Mouse (Mus musculus) limb, embryonic 11.5 days (tissue): Measurements from ENCODE around the gene St6galnac3. TPM values are rescaled to one million over a fixed set of nuclear protein-coding genes. Genes with fewer than 3 reads are reported as not detected.

Experiments
- ATAC-seq: fragments of 200-750 bp; cut with Nextera tagmentation; 2 replicates; pipeline ENCODE4 v1.8.0; 2017; ENCODE audit warnings: low read depth; ENCODE audit not compliant: insufficient number of reproducible peaks, low FRiP score, low TSS enrichment
- DNase-seq: peaks from one replicate; pipeline ENCODE4 v3.0.0-alpha.2; 2015; ENCODE audit warnings: low spot score
- H3K27ac ChIP-seq: fragments of 300-500 bp; sonication (generic); replicated peaks from 2 replicates; pipeline ENCODE4 v1.5.1; 2014; ENCODE audit warnings: low read depth, mild to moderate bottlenecking, low read length
- H3K27me3 ChIP-seq: fragments of 300-500 bp; sonication (generic); 2 replicates; pipeline ENCODE4 v1.6.1; 2014; ENCODE audit warnings: mild to moderate bottlenecking, low read length, mixed read lengths; ENCODE audit not compliant: control insufficient read depth, insufficient read depth
- H3K36me3 ChIP-seq: fragments of 300-500 bp; sonication (generic); 2 replicates; pipeline ENCODE4 v1.6.1; 2014; ENCODE audit warnings: mild to moderate bottlenecking, low read length, moderate library complexity, mixed read lengths; ENCODE audit not compliant: control insufficient read depth, insufficient read depth
- H3K4me1 ChIP-seq: fragments of 300-500 bp; sonication (generic); 2 replicates; pipeline ENCODE4 v1.6.1; 2014; ENCODE audit warnings: low read length, mixed read lengths; ENCODE audit not compliant: control insufficient read depth, insufficient read depth
- H3K4me2 ChIP-seq: fragments of 300-500 bp; sonication (generic); 2 replicates; pipeline ENCODE4 v1.6.1; 2014; ENCODE audit warnings: low read depth, mild to moderate bottlenecking, moderate library complexity; ENCODE audit not compliant: severe bottlenecking
- H3K4me3 ChIP-seq: fragments of 300-500 bp; sonication (generic); 2 replicates; pipeline ENCODE4 v1.5.1; 2014; ENCODE audit warnings: low read depth, low read length
- H3K9ac ChIP-seq: fragments of 300-500 bp; sonication (generic); 2 replicates; pipeline ENCODE4 v1.6.1; 2014; ENCODE audit warnings: mild to moderate bottlenecking, low read length
- H3K9me3 ChIP-seq: fragments of 300-500 bp; sonication (generic); 2 replicates; pipeline ENCODE4 v1.6.1; 2016; ENCODE audit warnings: low read length; ENCODE audit not compliant: control insufficient read depth
- WGBS: fragments of 180-500 bp; shearing (Covaris S2); extraction: QIAGEN DNeasy Blood & Tissue Kit; methylation state at CpG from one replicate; pipeline ENCODE4 v1.1.7; 2014; 5-methylcytosine and 5-hydroxymethylcytosine counted together
- polyA plus RNA-seq: library from polyadenylated mRNA; unstranded; fragments of >200 nt; fragmentation: Nextera tagmentation; extraction: Ambion mirVana; gene quantifications from 2 replicates; pipeline ENCODE4 v1.2.1, GENCODE M21; 2014

The St6galnac3 gene
- polyA plus RNA-seq, 1 experiment from 2014 or later = 51.2 TPM

DNA sequence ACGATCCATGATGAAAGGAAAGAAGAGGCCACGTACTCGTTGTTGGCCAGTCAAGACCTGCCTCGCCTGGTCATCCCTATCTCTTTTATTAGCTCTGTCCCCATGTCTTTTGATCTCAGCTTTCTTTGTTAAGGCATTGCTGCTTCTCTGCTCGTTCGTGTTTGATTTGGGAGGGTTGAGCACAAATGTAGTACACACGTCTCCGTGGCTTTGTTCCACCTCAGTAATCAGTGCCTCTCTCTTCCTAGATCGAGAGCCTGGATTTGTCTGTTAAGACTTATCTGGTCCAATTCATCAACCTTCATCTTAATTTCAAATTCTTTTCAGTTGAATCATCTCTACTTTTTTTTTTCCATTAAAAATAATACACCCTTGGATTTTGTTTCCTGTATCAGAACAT is 308.0 kb downstream of the St6galnac3 start:
- H3K4me3 ChIP-seq = no peak overlapping the region
- no peak overlapping the region for H3K9ac ChIP-seq
- 84% methylated on average over 9 of the region's 9 CpGs for WGBS
- DNase-seq (no peak), ATAC-seq (no peak)
- no peaks in the 10 kb centered on the region for H3K4me1 ChIP-seq
- H3K4me2 ChIP-seq = no peak overlapping the region
- H3K36me3 ChIP-seq = no peaks in the 10 kb centered on the region
- H3K27me3 ChIP-seq = no peaks in the 10 kb centered on the region
- H3K9me3 ChIP-seq = no peaks in the 10 kb centered on the region
- H3K27ac ChIP-seq = no peak overlapping the region

DNA sequence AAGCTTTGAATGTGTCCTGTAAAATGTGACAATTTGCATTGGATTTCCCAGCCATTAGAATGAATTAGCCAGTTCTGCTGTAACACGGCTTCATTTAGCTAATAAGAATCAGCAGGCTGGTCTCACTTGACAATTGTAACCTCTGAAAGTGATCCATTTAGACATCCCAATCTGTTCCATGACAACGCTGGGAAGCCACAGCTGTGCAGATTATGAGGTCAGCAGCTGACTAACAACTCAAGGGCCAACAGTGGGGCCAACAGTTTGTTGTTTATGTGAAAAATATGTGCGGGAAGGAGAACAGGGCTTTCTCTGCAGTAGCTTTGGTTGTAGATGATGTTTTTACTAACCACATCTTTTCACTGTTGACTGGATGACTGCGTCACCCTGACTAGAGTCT is 308.6 kb downstream of the St6galnac3 start:
- Histone ChIP-seq H3K9me3 (no peaks in the 10 kb centered on the region), H3K27me3 (no peaks in the 10 kb centered on the region), H3K36me3 (no peaks in the 10 kb centered on the region), H3K27ac (no peak overlapping the region), H3K4me1 (no peaks in the 10 kb centered on the region), H3K4me3 (no peak overlapping the region), H3K4me2 (no peak overlapping the region), H3K9ac (no peak overlapping the region)
- no peak for DNase-seq
- ATAC-seq = no peak
- whole genome bisulfite sequencing = 90% methylated on average over 4 of the region's 4 CpGs

DNA sequence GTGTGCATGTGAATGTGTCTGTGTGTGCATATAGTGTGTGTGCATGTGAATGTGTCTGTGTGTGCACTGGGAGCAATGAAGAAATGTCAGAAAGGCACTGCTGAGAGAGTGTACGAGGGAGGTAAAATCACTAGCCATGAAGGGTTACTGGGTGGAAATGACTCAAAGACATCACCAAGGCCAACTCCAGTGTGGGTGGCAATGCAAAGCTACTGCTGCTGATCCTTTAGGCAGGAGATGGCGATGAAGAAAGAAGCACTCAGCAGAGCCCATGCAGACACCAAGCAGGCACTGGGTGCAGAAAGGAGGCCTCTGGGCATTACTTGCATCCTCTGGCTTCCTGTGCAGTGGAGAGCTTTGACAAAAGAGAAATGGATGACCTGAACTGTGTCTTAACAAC is 310.8 kb downstream of the St6galnac3 start:
- Histone ChIP-seq H3K4me3 (no peak overlapping the region), H3K9me3 (no peaks in the 10 kb centered on the region), H3K36me3 (no peaks in the 10 kb centered on the region), H3K4me2 (no peak overlapping the region), H3K27ac (no peak overlapping the region), H3K4me1 (no peaks in the 10 kb centered on the region), H3K27me3 (no peaks in the 10 kb centered on the region), H3K9ac (no peak overlapping the region)
- no peak for DNase-seq
- WGBS = 89% methylated on average over 2 of the region's 2 CpGs
- ATAC-seq = no peak

DNA sequence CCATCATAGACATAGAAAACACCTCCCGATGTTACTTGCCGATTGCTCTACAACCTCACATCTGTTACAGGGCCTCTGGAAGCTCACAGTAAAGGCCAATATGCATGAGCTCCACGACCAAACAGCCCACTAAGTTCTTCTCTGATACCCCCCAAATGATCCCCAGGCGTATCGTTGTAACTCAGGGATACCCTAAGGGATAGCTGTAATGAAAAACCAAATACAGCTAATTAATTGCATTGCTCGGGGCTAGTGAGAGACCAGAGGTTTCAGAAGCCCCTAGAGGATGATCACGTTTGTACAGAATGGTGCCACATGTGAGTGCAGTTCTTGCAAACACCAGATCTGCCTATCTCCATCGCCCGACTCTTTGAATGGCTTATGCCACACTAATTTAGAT is 315.7 kb downstream of the St6galnac3 start:
- no peaks in the 10 kb centered on the region for H3K27me3 ChIP-seq
- H3K9me3 ChIP-seq = no peaks in the 10 kb centered on the region
- H3K9ac ChIP-seq = no peak overlapping the region
- H3K4me3 ChIP-seq = no peak overlapping the region
- ATAC-seq (no peak), DNase-seq (no peak)
- no peak overlapping the region for H3K27ac ChIP-seq
- H3K36me3 ChIP-seq = no peaks in the 10 kb centered on the region
- 79% methylated on average over 9 of the region's 9 CpGs for WGBS
- no peak overlapping the region for H3K4me2 ChIP-seq
- no peaks in the 10 kb centered on the region for H3K4me1 ChIP-seq

DNA sequence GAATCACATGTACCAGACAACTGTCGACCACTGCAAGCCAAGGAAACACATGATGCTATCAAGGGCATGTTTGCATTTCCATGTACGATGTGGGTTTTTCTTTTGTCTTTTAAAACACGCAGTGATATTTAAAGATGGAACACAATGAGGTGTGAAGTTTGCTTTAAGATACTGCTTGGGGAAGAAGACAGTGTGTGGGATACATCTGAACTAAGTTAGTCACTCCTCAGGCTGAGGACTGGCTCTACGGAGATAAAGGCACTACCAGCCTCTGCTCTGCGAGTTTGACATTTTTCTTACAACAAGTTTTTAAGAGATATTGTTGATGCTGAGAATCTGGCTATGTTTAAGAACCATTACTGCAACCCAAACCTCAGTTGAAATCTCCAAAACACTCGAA is 316.6 kb downstream of the St6galnac3 start:
- Histone ChIP-seq H3K9ac (no peak overlapping the region), H3K27me3 (no peaks in the 10 kb centered on the region), H3K9me3 (no peaks in the 10 kb centered on the region), H3K4me3 (no peak overlapping the region), H3K27ac (no peak overlapping the region), H3K4me1 (no peaks in the 10 kb centered on the region), H3K36me3 (no peaks in the 10 kb centered on the region), H3K4me2 (no peak overlapping the region)
- ATAC-seq (no peak), DNase-seq (no peak)
- WGBS = 95% methylated on average over 6 of the region's 6 CpGs

DNA sequence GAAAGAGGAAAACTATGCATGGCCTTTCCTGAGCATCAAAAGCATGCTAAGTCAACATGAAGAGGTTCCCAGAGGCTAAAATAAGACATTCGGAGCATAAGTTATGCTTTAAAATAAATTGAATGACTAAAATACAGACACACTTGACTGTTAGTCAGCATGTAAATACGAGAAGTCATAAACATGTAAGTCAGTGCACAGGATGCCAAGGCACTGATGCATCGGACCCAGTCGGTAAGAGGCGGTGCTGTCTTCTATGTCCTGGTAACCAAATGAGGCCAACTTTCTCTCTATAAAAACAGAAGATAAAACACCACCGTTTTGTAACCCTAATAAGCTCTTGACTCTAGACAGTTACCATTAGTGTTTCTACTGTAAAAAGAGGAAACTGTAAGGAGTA is 317.3 kb downstream of the St6galnac3 start:
- ATAC-seq = no peak
- Histone ChIP-seq H3K4me1 (no peaks in the 10 kb centered on the region), H3K27ac (no peak overlapping the region), H3K9me3 (no peaks in the 10 kb centered on the region), H3K36me3 (no peaks in the 10 kb centered on the region), H3K4me2 (no peak overlapping the region), H3K9ac (no peak overlapping the region), H3K4me3 (no peak overlapping the region), H3K27me3 (no peaks in the 10 kb centered on the region)
- no peak for DNase-seq
- 88% methylated on average over 6 of the region's 6 CpGs for WGBS

DNA sequence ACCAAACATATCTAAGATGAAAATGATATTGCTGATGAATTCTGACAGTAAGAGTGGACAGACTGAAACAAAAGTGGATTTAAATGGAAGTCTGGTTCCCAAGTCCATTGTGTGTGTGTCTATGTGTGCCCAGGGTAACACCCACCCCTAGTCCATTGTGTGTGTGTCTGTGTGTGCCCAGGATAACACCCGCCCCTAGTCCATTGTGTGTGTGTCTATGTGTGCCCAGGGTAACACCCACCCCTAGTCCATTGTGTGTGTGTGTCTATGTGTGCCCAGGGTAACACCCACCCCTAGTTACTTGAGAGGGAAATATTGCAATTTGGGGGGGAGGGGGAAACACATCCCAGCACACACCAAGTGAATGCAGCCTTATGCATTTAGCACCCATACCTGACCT is 318.1 kb downstream of the St6galnac3 start:
- no peak overlapping the region for H3K4me2 ChIP-seq
- no peak for ATAC-seq
- no peak overlapping the region for H3K27ac ChIP-seq

DNA sequence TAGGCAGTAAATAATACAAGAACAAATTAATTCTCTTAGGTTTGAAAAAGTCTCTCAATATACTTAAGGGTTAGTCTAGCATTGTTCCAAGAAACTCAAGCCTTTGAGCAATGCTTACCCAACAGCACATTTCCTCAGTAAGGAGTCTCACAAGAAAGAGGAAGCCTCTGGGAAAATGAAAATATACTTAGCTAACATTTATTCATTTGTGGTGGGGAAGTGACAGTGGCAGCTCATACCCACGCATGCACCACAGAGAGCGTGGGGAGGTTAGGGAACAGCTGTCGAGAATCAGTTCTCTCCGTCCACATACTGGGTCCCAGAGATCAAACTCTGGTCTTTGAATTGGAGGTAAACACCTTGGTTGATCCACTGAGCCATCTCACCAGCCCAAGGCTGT is 318.8 kb downstream of the St6galnac3 start:
- Histone ChIP-seq H3K4me2 (no peak overlapping the region), H3K27ac (no peak overlapping the region), H3K9ac (no peak overlapping the region), H3K4me1 (no peaks in the 10 kb centered on the region), H3K36me3 (no peaks in the 10 kb centered on the region), H3K9me3 (no peaks in the 10 kb centered on the region), H3K4me3 (no peak overlapping the region), H3K27me3 (no peaks in the 10 kb centered on the region)
- WGBS = 85% methylated on average over 4 of the region's 4 CpGs
- DNase-seq (no peak), ATAC-seq (no peak)

More for the DNA sequence above, 318.1 kb downstream of the St6galnac3 start:
- Histone ChIP-seq H3K4me1 (no peaks in the 10 kb centered on the region), H3K27me3 (no peaks in the 10 kb centered on the region), H3K9me3 (no peaks in the 10 kb centered on the region), H3K36me3 (no peaks in the 10 kb centered on the region), H3K4me3 (no peak overlapping the region), H3K9ac (no peak overlapping the region)
- DNase-seq = no peak
- 100% methylated on average over 1 of the region's 1 CpGs for WGBS

DNA sequence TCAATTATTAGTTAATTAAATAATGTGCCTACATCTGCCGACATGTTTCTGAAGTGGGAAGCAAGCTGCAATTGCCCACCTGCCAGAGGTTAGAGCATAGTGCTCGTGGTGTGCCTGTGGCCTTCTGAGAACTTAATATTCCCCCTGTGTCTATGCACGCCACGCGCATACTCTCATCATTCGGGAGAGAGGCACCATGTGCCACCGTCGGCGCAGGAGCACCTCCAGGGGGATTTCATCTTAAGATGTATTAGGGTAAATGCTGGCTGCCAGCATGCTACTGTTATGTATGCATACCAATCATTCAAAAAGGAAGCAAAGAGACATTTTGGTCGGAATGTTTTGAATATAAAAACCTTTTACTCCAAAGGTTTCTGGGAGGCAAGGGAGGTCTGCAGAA is 319.3 kb downstream of the St6galnac3 start:
- no peak for ATAC-seq

More for the DNA sequence above, 319.3 kb downstream of the St6galnac3 start:
- no peaks in the 10 kb centered on the region for H3K36me3 ChIP-seq
- H3K9ac ChIP-seq = no peak overlapping the region
- no peaks in the 10 kb centered on the region for H3K27me3 ChIP-seq
- 86% methylated on average over 10 of the region's 10 CpGs for WGBS
- no peak overlapping the region for H3K4me2 ChIP-seq
- no peak overlapping the region for H3K4me3 ChIP-seq
- H3K27ac ChIP-seq = no peak overlapping the region
- no peaks in the 10 kb centered on the region for H3K4me1 ChIP-seq
- no peak for DNase-seq
- no peaks in the 10 kb centered on the region for H3K9me3 ChIP-seq
